Mouse (Mus musculus) hindbrain, embryonic 14.5 days (tissue): ENCODE measurements around the gene Rtl1. TPM values are rescaled to one million over a fixed set of nuclear protein-coding genes. Genes with fewer than 3 reads are reported as not detected.

Experiments
- ATAC-seq: fragments of 200-750 bp; cut with Nextera tagmentation; 2 replicates; pipeline ENCODE4 v1.8.0; 2017; ENCODE audit warnings: moderate number of reproducible peaks, mild to moderate bottlenecking, moderate TSS enrichment, moderate library complexity; ENCODE audit not compliant: low FRiP score
- DNase-seq: peaks from one replicate; pipeline ENCODE4 v3.0.0-alpha.2; 2015; ENCODE audit warnings: low spot score
- H3K27ac ChIP-seq: fragments of 300-500 bp; sonication (generic); 2 replicates; pipeline ENCODE4 v1.5.1; 2014; ENCODE audit warnings: mild to moderate bottlenecking, moderate library complexity
- H3K27me3 ChIP-seq: fragments of 300-500 bp; sonication (generic); 2 replicates; pipeline ENCODE4 v1.6.1; 2014; ENCODE audit warnings: mild to moderate bottlenecking, low read length, mixed read lengths; ENCODE audit not compliant: control insufficient read depth, insufficient read depth
- H3K36me3 ChIP-seq: fragments of 300-500 bp; sonication (generic); replicated peaks from 2 replicates; pipeline ENCODE4 v1.6.1; 2014; ENCODE audit not compliant: control insufficient read depth, insufficient read depth
- H3K4me1 ChIP-seq: fragments of 300-500 bp; sonication (generic); replicated peaks from 2 replicates; pipeline ENCODE4 v1.6.1; 2014; ENCODE audit warnings: antibody characterized with exemption, low read length, mixed read lengths; ENCODE audit not compliant: control insufficient read depth, insufficient read depth
- H3K4me2 ChIP-seq: fragments of 300-500 bp; sonication (generic); replicated peaks from 2 replicates; pipeline ENCODE4 v1.6.1; 2014; ENCODE audit warnings: mild to moderate bottlenecking, moderate library complexity
- H3K4me3 ChIP-seq: fragments of 300-500 bp; sonication (generic); replicated peaks from 2 replicates; pipeline ENCODE4 v1.5.1; 2014; ENCODE audit warnings: mild to moderate bottlenecking, low read length
- H3K9ac ChIP-seq: fragments of 300-500 bp; sonication (generic); 2 replicates; pipeline ENCODE4 v1.6.1; 2014
- H3K9me3 ChIP-seq: fragments of 300-500 bp; sonication (generic); 2 replicates; pipeline ENCODE4 v1.6.1; 2016; ENCODE audit warnings: low read length; ENCODE audit not compliant: control insufficient read depth
- WGBS: fragments of 180-500 bp; shearing (Covaris S2); extraction: QIAGEN DNeasy Blood & Tissue Kit; methylation state at CpG from one replicate; pipeline ENCODE4 v1.1.7; 2014; 5-methylcytosine and 5-hydroxymethylcytosine counted together
- microRNA counts: library from miRNA; unstranded; fragments of <30 nt; microRNA quantifications from one replicate; lab custom pipeline; 2016
- microRNA-seq: library from miRNA; unstranded; fragments of <30 nt; microRNA quantifications from one replicate; pipeline ENCODE4, GENCODE M21; 2016
- polyA plus RNA-seq: library from polyadenylated mRNA; unstranded; fragments of >200 nt; fragmentation: Nextera tagmentation; extraction: Ambion mirVana; gene quantifications from 2 replicates; pipeline ENCODE4 v1.2.1, GENCODE M21; 2014

The Rtl1 gene
- polyA plus RNA-seq, 1 experiment from 2014 or later, result 1.8 TPM

GRCm38 (mm10) chr12:109540739-109541539 is 59.2 kb downstream of the Rtl1 start:
- 49% methylated on average over 30 of the region's 30 CpGs for WGBS
- H3K36me3 ChIP-seq, result peaks cover 14% of the 10 kb centered on the region; the same call in 1 of the 2 replicates
- peak overlapping the region; percentile 57 for H3K4me3 ChIP-seq
- H3K4me2 ChIP-seq, result peak overlapping the region; percentile 51
- H3K9ac ChIP-seq, result peak overlapping the region; percentile 93
- ATAC-seq, result peak; percentile 54
- peaks cover 20% of the 10 kb centered on the region for H3K9me3 ChIP-seq
- peak overlapping the region; percentile 90 for H3K27ac ChIP-seq
- no peaks in the 10 kb centered on the region for H3K4me1 ChIP-seq
- no peaks in the 10 kb centered on the region for H3K27me3 ChIP-seq
- peak; percentile 81 for DNase-seq

- ATAC-seq, result no peak
- Histone ChIP-seq H3K9ac (peak overlapping the region; percentile 93), H3K4me2 (peak overlapping the region; percentile 51), H3K9me3 (peaks cover 20% of the 10 kb centered on the region), H3K4me3 (peak overlapping the region; percentile 57), H3K36me3 (0 out of 2 replicates have a peak, but pooled peaks cover 6% of the 10 kb centered on the region), H3K4me1 (no peaks in the 10 kb centered on the region), H3K27ac (peak overlapping the region; percentile 87), H3K27me3 (no peaks in the 10 kb centered on the region)
- 45% methylated on average over 13 of the region's 13 CpGs for WGBS
- DNase-seq, result no peak
Observed at GRCm38 (mm10) chr12:109539950-109540349, 60.2 kb downstream of the Rtl1 start.

MicroRNAs encoded within 50 kb of the gene (microRNA counts, 519-probe panel; counts per million panel counts)
- microRNA mmu-miR-1188 (lab: Ali Mortazavi, UCI) (not detected), microRNA mmu-miR-127 (lab: Ali Mortazavi, UCI) (5,400 counts per million, percentile 64 among the panel's probes with 10 or more counts), microRNA mmu-miR-136 (lab: Ali Mortazavi, UCI) (5,865 counts per million, percentile 74 among the panel's probes with 10 or more counts), microRNA mmu-miR-1906 (lab: Ali Mortazavi, UCI) (not detected), microRNA mmu-miR-337-3p (lab: Ali Mortazavi, UCI) (not detected), microRNA mmu-miR-337-5p (lab: Ali Mortazavi, UCI) (not detected), microRNA mmu-miR-341 (lab: Ali Mortazavi, UCI) (not detected), microRNA mmu-miR-370 (lab: Ali Mortazavi, UCI) (4,468 counts per million, percentile 41 among the panel's probes with 10 or more counts), microRNA mmu-miR-431 (lab: Ali Mortazavi, UCI) (4,955 counts per million, percentile 53 among the panel's probes with 10 or more counts), microRNA mmu-miR-432 (lab: Ali Mortazavi, UCI) (not detected), microRNA mmu-miR-433 (lab: Ali Mortazavi, UCI) (5,813 counts per million, percentile 74 among the panel's probes with 10 or more counts), microRNA mmu-miR-434-3p (lab: Ali Mortazavi, UCI) (6,109 counts per million, percentile 80 among the panel's probes with 10 or more counts), microRNA mmu-miR-434-5p (lab: Ali Mortazavi, UCI) (5,071 counts per million, percentile 57 among the panel's probes with 10 or more counts), microRNA mmu-miR-493 (lab: Ali Mortazavi, UCI) (not detected), microRNA mmu-miR-540-3p (lab: Ali Mortazavi, UCI) (not detected), microRNA mmu-miR-540-5p (lab: Ali Mortazavi, UCI) (not detected), microRNA mmu-miR-665 (lab: Ali Mortazavi, UCI) (not detected), microRNA mmu-miR-673-3p (lab: Ali Mortazavi, UCI) (not detected), microRNA mmu-miR-673-5p (lab: Ali Mortazavi, UCI) (not detected), microRNA mmu-miR-770-3p (lab: Ali Mortazavi, UCI) (3,314 counts per million, percentile 16 among the panel's probes with 10 or more counts), microRNA mmu-miR-770-5p (lab: Ali Mortazavi, UCI) (not detected)

Small RNA genes within 50 kb of the gene (microRNA-seq; reads per million reads assigned to microRNA genes)
- not detected for gene Gm23912
- 11.3 reads per million, percentile 31 among the genes with 10 or more reads in this experiment for gene Mir1188
- gene Mir127, result 8,149 reads per million, percentile 95 among the genes with 10 or more reads in this experiment
- gene Mir136, result not detected
- not detected for gene Mir1906-1
- 6.3 reads per million, percentile 24 among the genes with 10 or more reads in this experiment for gene Mir3070a
- not detected for gene Mir3070b
- gene Mir3071, result not detected
- gene Mir337, result not detected
- gene Mir341, result 974 reads per million, percentile 78 among the genes with 10 or more reads in this experiment
- not detected for gene Mir3544
- 1,308 reads per million, percentile 80 among the genes with 10 or more reads in this experiment for gene Mir370
- 3,636 reads per million, percentile 88 among the genes with 10 or more reads in this experiment for gene Mir431
- not detected for gene Mir432
- 2,077 reads per million, percentile 83 among the genes with 10 or more reads in this experiment for gene Mir433
- gene Mir434, result 3,452 reads per million, percentile 87 among the genes with 10 or more reads in this experiment
- 52.5 reads per million, percentile 44 among the genes with 10 or more reads in this experiment for gene Mir493
- 402 reads per million, percentile 69 among the genes with 10 or more reads in this experiment for gene Mir540
- 334 reads per million, percentile 66 among the genes with 10 or more reads in this experiment for gene Mir665
- 90.4 reads per million, percentile 50 among the genes with 10 or more reads in this experiment for gene Mir673
- gene Mir770, result 2,076 reads per million, percentile 82 among the genes with 10 or more reads in this experiment

Other genes with a start within 250 kb of the Rtl1 start
- 62.6 and 73.4 TPM in 2 replicates for gene Dlk1, start 147.5 kb downstream of the Rtl1 start, polyA plus RNA-seq